Mouse (Mus musculus): ENCODE results near the gene Trabd2b.

- TF ChIP-seq POLR2A (IDR thresholded peaks at IDR 0.05; ENCODE audit: borderline replicate concordance, extremely low read depth, insufficient read depth, insufficient read length, poor library complexity, severe bottlenecking) (no peak), CTCF (IDR thresholded peaks at IDR 0.05; ENCODE audit: borderline replicate concordance, extremely low read depth, insufficient read depth, insufficient read length) (no peak)
Observed at GRCm38 (mm10) chr4:114651007-114651406, 244.5 kb downstream of the Trabd2b start.
